Mouse (Mus musculus) hindbrain, embryonic 12.5 days (tissue): ENCODE results near the gene Edc3. TPM values are rescaled to one million over a fixed set of nuclear protein-coding genes. Genes with fewer than 3 reads are reported as not detected.
"Not testable (repeated sequence)": the region's sequence is repeated elsewhere in the genome, so short reads cannot be mapped to it uniquely, and the experiment has no call there.

ENCODE experiments used
- ATAC-seq: fragments of 200-750 bp; cut with Nextera tagmentation; 2 replicates; pipeline ENCODE4 v1.8.0; 2017; ENCODE audit warnings: moderate TSS enrichment; ENCODE audit not compliant: low FRiP score
- H3K27ac ChIP-seq: fragments of 300-500 bp; sonication (generic); 2 replicates; pipeline ENCODE4 v1.5.1; 2016; ENCODE audit warnings: mild to moderate bottlenecking
- H3K27me3 ChIP-seq: fragments of 300-500 bp; sonication (generic); 2 replicates; pipeline ENCODE4 v1.6.1; 2016; ENCODE audit warnings: mild to moderate bottlenecking
- H3K36me3 ChIP-seq: fragments of 300-500 bp; sonication (generic); 2 replicates; pipeline ENCODE4 v1.6.1; 2016; ENCODE audit warnings: mild to moderate bottlenecking
- H3K4me1 ChIP-seq: fragments of 300-500 bp; sonication (generic); 2 replicates; pipeline ENCODE4 v1.6.1; 2016
- H3K4me2 ChIP-seq: fragments of 300-500 bp; sonication (generic); replicated peaks from 2 replicates; pipeline ENCODE4 v1.6.1; 2016; ENCODE audit warnings: mild to moderate bottlenecking
- H3K4me3 ChIP-seq: fragments of 300-500 bp; sonication (generic); 2 replicates; pipeline ENCODE4 v1.5.1; 2016; ENCODE audit warnings: mild to moderate bottlenecking
- H3K9ac ChIP-seq: fragments of 300-500 bp; sonication (generic); 2 replicates; pipeline ENCODE4 v1.6.1; 2016; ENCODE audit warnings: mild to moderate bottlenecking, moderate library complexity
- H3K9me3 ChIP-seq: fragments of 300-500 bp; sonication (generic); replicated peaks from 2 replicates; pipeline ENCODE4 v1.6.1; 2016; ENCODE audit warnings: mild to moderate bottlenecking
- WGBS: fragments of 180-500 bp; shearing (Covaris S2); methylation state at CpG from one replicate; pipeline ENCODE4 v1.1.7; 2016; 5-methylcytosine and 5-hydroxymethylcytosine counted together
- polyA plus RNA-seq: library from polyadenylated mRNA; unstranded; fragments of >200 nt; fragmentation: Nextera tagmentation; extraction: Ambion mirVana; gene quantifications from 2 replicates; pipeline ENCODE4 v1.2.1, GENCODE M21; 2016

Edc3 gene
- polyA plus RNA-seq, 1 experiment from 2014 or later: 39.4 TPM

- not testable (repeated sequence) for H3K4me2 ChIP-seq, ATAC-seq, H3K27ac ChIP-seq, H3K9me3 ChIP-seq, H3K27me3 ChIP-seq, H3K4me3 ChIP-seq, H3K9ac ChIP-seq
- peaks cover 11% of the 10 kb centered on the region for H3K4me1 ChIP-seq
- whole genome bisulfite sequencing: 91% methylated on average over 5 of the region's 5 CpGs
- H3K36me3 ChIP-seq: peaks cover 18% of the 10 kb centered on the region
Measured at GRCm38 (mm10) chr9:57710214-57710613, 1.9 kb downstream of the Edc3 start.

- Histone ChIP-seq H3K4me2 (no peak overlapping the region), H3K36me3 (peaks cover 37% of the 10 kb centered on the region), H3K4me1 (peaks cover 11% of the 10 kb centered on the region), H3K27ac (no peak overlapping the region), H3K4me3 (no peak overlapping the region), H3K9ac (no peak overlapping the region), H3K27me3 (no peaks in the 10 kb centered on the region), H3K9me3 (no peaks in the 10 kb centered on the region)
- WGBS: 68% methylated on average over 2 of the region's 2 CpGs
- ATAC-seq: no peak
Measured at GRCm38 (mm10) chr9:57712194-57712593, 3.9 kb downstream of the Edc3 start.

- 83% methylated on average over 7 of the region's 7 CpGs for WGBS
- H3K9ac ChIP-seq: no peak overlapping the region
- no peak overlapping the region for H3K4me2 ChIP-seq
- no peaks in the 10 kb centered on the region for H3K27me3 ChIP-seq
- no peak overlapping the region for H3K27ac ChIP-seq
- H3K4me3 ChIP-seq: no peak overlapping the region
- no peaks in the 10 kb centered on the region for H3K9me3 ChIP-seq
- H3K36me3 ChIP-seq: peaks cover 67% of the 10 kb centered on the region
- ATAC-seq: no peak
- H3K4me1 ChIP-seq: no peaks in the 10 kb centered on the region
Measured at GRCm38 (mm10) chr9:57718408-57718807, 10.1 kb downstream of the Edc3 start.

GRCm38 (mm10) chr9:57720736-57721135 lies 12.4 kb downstream of the Edc3 start:
- no peak for ATAC-seq
- Histone ChIP-seq H3K9me3 (no peaks in the 10 kb centered on the region), H3K9ac (no peak overlapping the region), H3K36me3 (peaks cover 48% of the 10 kb centered on the region), H3K27ac (no peak overlapping the region), H3K27me3 (no peaks in the 10 kb centered on the region), H3K4me2 (no peak overlapping the region), H3K4me1 (no peaks in the 10 kb centered on the region), H3K4me3 (no peak overlapping the region)
- WGBS: 92% methylated on average over 3 of the region's 3 CpGs

- ATAC-seq: no peak
- Histone ChIP-seq H3K9me3 (no peaks in the 10 kb centered on the region), H3K27me3 (no peaks in the 10 kb centered on the region), H3K4me1 (no peaks in the 10 kb centered on the region), H3K9ac (no peak overlapping the region), H3K27ac (no peak overlapping the region), H3K4me3 (no peak overlapping the region), H3K36me3 (peaks cover 49% of the 10 kb centered on the region), H3K4me2 (no peak overlapping the region)
- WGBS: 91% methylated on average over 1 of the region's 1 CpGs
Measured at GRCm38 (mm10) chr9:57722371-57722770, 14.0 kb downstream of the Edc3 start.

GRCm38 (mm10) chr9:57723315-57723715 lies 15.0 kb downstream of the Edc3 start:
- no peak overlapping the region for H3K4me2 ChIP-seq
- H3K9me3 ChIP-seq: no peaks in the 10 kb centered on the region
- no peak overlapping the region for H3K9ac ChIP-seq
- no peaks in the 10 kb centered on the region for H3K4me1 ChIP-seq
- no peak overlapping the region for H3K4me3 ChIP-seq
- no peak for ATAC-seq
- 79% methylated on average over 5 of the region's 5 CpGs for WGBS
- H3K27ac ChIP-seq: no peak overlapping the region
- no peaks in the 10 kb centered on the region for H3K27me3 ChIP-seq
- peaks cover 50% of the 10 kb centered on the region for H3K36me3 ChIP-seq

GRCm38 (mm10) chr9:57723796-57724195 lies 15.5 kb downstream of the Edc3 start:
- Histone ChIP-seq H3K36me3 (peaks cover 46% of the 10 kb centered on the region), H3K27ac (no peak overlapping the region), H3K9ac (no peak overlapping the region), H3K4me2 (no peak overlapping the region), H3K27me3 (no peaks in the 10 kb centered on the region), H3K4me1 (no peaks in the 10 kb centered on the region), H3K9me3 (no peaks in the 10 kb centered on the region), H3K4me3 (no peak overlapping the region)
- no peak for ATAC-seq
- WGBS: 91% methylated on average over 5 of the region's 5 CpGs

- no peaks in the 10 kb centered on the region for H3K4me1 ChIP-seq
- 94% methylated on average over 3 of the region's 3 CpGs for WGBS
- no peak overlapping the region for H3K9ac ChIP-seq
- no peak for ATAC-seq
- no peaks in the 10 kb centered on the region for H3K9me3 ChIP-seq
- H3K36me3 ChIP-seq: peaks cover 49% of the 10 kb centered on the region
- H3K27ac ChIP-seq: no peak overlapping the region
- H3K27me3 ChIP-seq: no peaks in the 10 kb centered on the region
- H3K4me2 ChIP-seq: no peak overlapping the region
- H3K4me3 ChIP-seq: no peak overlapping the region
Measured at GRCm38 (mm10) chr9:57724701-57725100, 16.4 kb downstream of the Edc3 start.

GRCm38 (mm10) chr9:57728312-57728711 lies 20.0 kb downstream of the Edc3 start:
- Histone ChIP-seq H3K4me2 (no peak overlapping the region), H3K36me3 (peaks cover 37% of the 10 kb centered on the region), H3K9me3 (no peaks in the 10 kb centered on the region), H3K9ac (no peak overlapping the region), H3K27ac (no peak overlapping the region), H3K4me1 (no peaks in the 10 kb centered on the region), H3K27me3 (no peaks in the 10 kb centered on the region), H3K4me3 (no peak overlapping the region)
- ATAC-seq: no peak
- 97% methylated on average over 1 of the region's 1 CpGs for WGBS

- no peak for ATAC-seq
- H3K36me3 ChIP-seq: peaks cover 17% of the 10 kb centered on the region
- no peak overlapping the region for H3K4me3 ChIP-seq
- no peaks in the 10 kb centered on the region for H3K9me3 ChIP-seq
- peaks cover 3% of the 10 kb centered on the region; the same call in 1 of the 2 replicates for H3K4me1 ChIP-seq
- no peaks in the 10 kb centered on the region for H3K27me3 ChIP-seq
- no peak overlapping the region for H3K27ac ChIP-seq
- 97% methylated on average over 6 of the region's 6 CpGs for WGBS
- H3K9ac ChIP-seq: no peak overlapping the region
- no peak overlapping the region for H3K4me2 ChIP-seq
Measured at GRCm38 (mm10) chr9:57733606-57734005, 25.3 kb downstream of the Edc3 start.

GRCm38 (mm10) chr9:57739863-57740262 lies 31.5 kb downstream of the Edc3 start:
- no peaks in the 10 kb centered on the region for H3K27me3 ChIP-seq
- no peak overlapping the region for H3K4me3 ChIP-seq
- no peak overlapping the region for H3K9ac ChIP-seq
- peaks cover 3% of the 10 kb centered on the region; the same call in 1 of the 2 replicates for H3K4me1 ChIP-seq
- no peak overlapping the region for H3K27ac ChIP-seq
- H3K9me3 ChIP-seq: no peaks in the 10 kb centered on the region
- no peak overlapping the region for H3K4me2 ChIP-seq
- ATAC-seq: no peak
- peaks cover 32% of the 10 kb centered on the region for H3K36me3 ChIP-seq
- whole genome bisulfite sequencing: 86% methylated on average over 5 of the region's 5 CpGs

GRCm38 (mm10) chr9:57744462-57745091 lies 36.2 kb downstream of the Edc3 start:
- WGBS: 77% methylated on average over 3 of the region's 3 CpGs
- Histone ChIP-seq H3K4me2 (no peak overlapping the region), H3K27me3 (no peaks in the 10 kb centered on the region), H3K9ac (no peak overlapping the region), H3K4me3 (no peak overlapping the region), H3K27ac (no peak overlapping the region), H3K9me3 (no peaks in the 10 kb centered on the region), H3K4me1 (no peaks in the 10 kb centered on the region), H3K36me3 (peaks cover 76% of the 10 kb centered on the region)
- ATAC-seq: no peak

GRCm38 (mm10) chr9:57747067-57747466 lies 38.7 kb downstream of the Edc3 start:
- no peaks in the 10 kb centered on the region for H3K9me3 ChIP-seq
- WGBS: 78% methylated on average over 1 of the region's 1 CpGs
- H3K4me1 ChIP-seq: no peaks in the 10 kb centered on the region
- H3K9ac ChIP-seq: no peak overlapping the region
- H3K27me3 ChIP-seq: no peaks in the 10 kb centered on the region
- no peak for ATAC-seq
- no peak overlapping the region for H3K4me2 ChIP-seq
- peaks cover 79% of the 10 kb centered on the region for H3K36me3 ChIP-seq
- H3K4me3 ChIP-seq: no peak overlapping the region
- H3K27ac ChIP-seq: no peak overlapping the region
